Mouse (Mus musculus) brain, embryonic 14.5 days (tissue): ENCODE data around the gene Aif1.

Source experiments
- CTCF ChIP-seq: fragments of 200-500 bp; IDR thresholded peaks from 2 replicates; pipeline ENCODE4 v1.5.1; 2012; ENCODE audit warnings: inconsistent platforms, mild to moderate bottlenecking, moderate library complexity, borderline replicate concordance; ENCODE audit not compliant: insufficient read depth, insufficient read length; ENCODE audit errors: extremely low read depth
- POLR2A ChIP-seq: fragments of 200-500 bp; IDR thresholded peaks from 2 replicates; pipeline ENCODE4 v1.6.1; 2012; ENCODE audit warnings: mild to moderate bottlenecking, inconsistent platforms, borderline replicate concordance; ENCODE audit not compliant: poor library complexity, insufficient read depth, insufficient read length, severe bottlenecking; ENCODE audit errors: extremely low read depth

- TF ChIP-seq CTCF, result no peak
- peak; percentile 77 for TF ChIP-seq POLR2A
These were observed 40.9 kb downstream of the Aif1 start, which contains the start of gene Bag6 for GRCm38 (mm10) chr17:35134801-35135590.
